Mouse (Mus musculus): ENCODE data around the gene Tex45. TPM values are rescaled to one million over a fixed set of nuclear protein-coding genes. Genes with fewer than 3 reads are reported as not detected.

Tex45 gene
- polyA plus RNA-seq, 1 experiment from 2014 or later, result not detected

- peak; percentile 97 for ATAC-seq
Measured at GRCm38 (mm10) chr8:3467006-3467885, 3.4 kb upstream of the Tex45 start, which contains the start of gene Pex11g. Gene Pex11g, minus strand, starts transcription at chr8:3467680.

GRCm38 (mm10) chr8:3467886-3468545, 2.6 kb upstream of the Tex45 start:
- no peaks in the 10 kb centered on the region for H3K27me3 ChIP-seq (replicated peaks; ENCODE audit: control insufficient read depth, insufficient read depth, low read length)
- peak overlapping the region; percentile 71 for H3K4me2 ChIP-seq (replicated peaks; ENCODE audit: low read depth)
- no peaks in the 10 kb centered on the region; the same call in 1 of the 2 replicates for H3K36me3 ChIP-seq (ENCODE audit: control insufficient read depth, insufficient read depth)
- no peak for TF ChIP-seq CTCF (IDR thresholded peaks at IDR 0.05; ENCODE audit: low read depth)
- H3K27ac ChIP-seq (ENCODE audit: low read depth, low read length), result peak overlapping the region; percentile 75
- no peaks in the 10 kb centered on the region for H3K9me3 ChIP-seq (ENCODE audit: control insufficient read depth)
- H3K4me3 ChIP-seq (ENCODE audit: low read depth, low read length), result peak overlapping the region; percentile 57
- WGBS, result 49% methylated on average over 9 of the region's 9 CpGs
- ATAC-seq, result no peak
- no peak overlapping the region for H3K9ac ChIP-seq (ENCODE audit: low read depth, low read length)
- H3K4me1 ChIP-seq (replicated peaks; ENCODE audit: control insufficient read depth, insufficient read depth, low read length), result peaks cover 4% of the 10 kb centered on the region; the same call in 1 of the 2 replicates

More at GRCm38 (mm10) chr8:3467006-3467885, 3.4 kb upstream of the Tex45 start, which contains the start of gene Pex11g:
- H3K27ac ChIP-seq (ENCODE audit: low read depth, low read length), result peak within 1 kb of the TSS; percentile 75
- H3K4me3 ChIP-seq (ENCODE audit: low read depth, low read length), result peak within 1 kb of the TSS; percentile 57
- 4% methylated on average over 32 of the region's 32 CpGs for WGBS
- no peak for TF ChIP-seq CTCF (IDR thresholded peaks at IDR 0.05; ENCODE audit: low read depth)
- no peaks in the 10 kb centered on the region; the same call in 1 of the 2 replicates for H3K36me3 ChIP-seq (ENCODE audit: control insufficient read depth, insufficient read depth)
- no peaks in the 10 kb centered on the region for H3K9me3 ChIP-seq (ENCODE audit: control insufficient read depth)
- no peaks in the 10 kb centered on the region for H3K27me3 ChIP-seq (replicated peaks; ENCODE audit: control insufficient read depth, insufficient read depth, low read length)
- H3K9ac ChIP-seq (ENCODE audit: low read depth, low read length), result peak within 1 kb of the TSS; percentile 50
- H3K4me2 ChIP-seq (replicated peaks; ENCODE audit: low read depth), result peak within 1 kb of the TSS; percentile 71
- peaks cover 4% of the 10 kb centered on the region; the same call in 1 of the 2 replicates for H3K4me1 ChIP-seq (replicated peaks; ENCODE audit: control insufficient read depth, insufficient read depth, low read length)

GRCm38 (mm10) chr8:3468838-3469237, 1.8 kb upstream of the Tex45 start:
- Histone ChIP-seq H3K27me3 (replicated peaks; ENCODE audit: control insufficient read depth, insufficient read depth, low read length) (no peaks in the 10 kb centered on the region), H3K36me3 (ENCODE audit: control insufficient read depth, insufficient read depth) (no peaks in the 10 kb centered on the region), H3K4me2 (replicated peaks; ENCODE audit: low read depth) (no peak overlapping the region), H3K4me1 (replicated peaks; ENCODE audit: control insufficient read depth, insufficient read depth, low read length) (peaks cover 4% of the 10 kb centered on the region; the same call in 1 of the 2 replicates), H3K9ac (ENCODE audit: low read depth, low read length) (no peak overlapping the region), H3K9me3 (ENCODE audit: control insufficient read depth) (no peaks in the 10 kb centered on the region), H3K27ac (ENCODE audit: low read depth, low read length) (no peak overlapping the region), H3K4me3 (ENCODE audit: low read depth, low read length) (no peak overlapping the region)
- 93% methylated on average over 1 of the region's 1 CpGs for WGBS
- TF ChIP-seq CTCF (IDR thresholded peaks at IDR 0.05; ENCODE audit: low read depth), result peak; percentile 41; the same call in 1 of the 2 replicates
- ATAC-seq, result no peak

- Histone ChIP-seq H3K9me3 (ENCODE audit: control insufficient read depth) (no peaks in the 10 kb centered on the region), H3K4me3 (ENCODE audit: low read depth, low read length) (peak overlapping the region; percentile 23), H3K27me3 (replicated peaks; ENCODE audit: control insufficient read depth, insufficient read depth, low read length) (peaks cover 6% of the 10 kb centered on the region; the same call in 1 of the 2 replicates), H3K9ac (ENCODE audit: low read depth, low read length) (peak overlapping the region; percentile 26; the same call in 1 of the 2 replicates), H3K4me2 (replicated peaks; ENCODE audit: low read depth) (peak overlapping the region; percentile 52), H3K36me3 (ENCODE audit: control insufficient read depth, insufficient read depth) (no peaks in the 10 kb centered on the region), H3K27ac (ENCODE audit: low read depth, low read length) (no peak overlapping the region), H3K4me1 (replicated peaks; ENCODE audit: control insufficient read depth, insufficient read depth, low read length) (no peaks in the 10 kb centered on the region)
- 21% methylated on average over 37 of the region's 37 CpGs for WGBS
- ATAC-seq, result peak; percentile 33; the same call in 1 of the 2 replicates
- no peak for TF ChIP-seq CTCF (IDR thresholded peaks at IDR 0.05; ENCODE audit: low read depth)
Measured at GRCm38 (mm10) chr8:3475715-3476429, 5.2 kb downstream of the Tex45 start.

- Histone ChIP-seq H3K4me1 (replicated peaks; ENCODE audit: control insufficient read depth, insufficient read depth, low read length) (no peaks in the 10 kb centered on the region), H3K9me3 (ENCODE audit: control insufficient read depth) (no peaks in the 10 kb centered on the region), H3K36me3 (ENCODE audit: control insufficient read depth, insufficient read depth) (no peaks in the 10 kb centered on the region), H3K4me3 (ENCODE audit: low read depth, low read length) (no peak overlapping the region), H3K9ac (ENCODE audit: low read depth, low read length) (no peak overlapping the region), H3K27ac (ENCODE audit: low read depth, low read length) (no peak overlapping the region), H3K27me3 (replicated peaks; ENCODE audit: control insufficient read depth, insufficient read depth, low read length) (peaks cover 6% of the 10 kb centered on the region; the same call in 1 of the 2 replicates), H3K4me2 (replicated peaks; ENCODE audit: low read depth) (no peak overlapping the region)
- no peak for ATAC-seq
- no peak for TF ChIP-seq CTCF (IDR thresholded peaks at IDR 0.05; ENCODE audit: low read depth)
- 64% methylated on average over 4 of the region's 4 CpGs for WGBS
Measured at GRCm38 (mm10) chr8:3480221-3480785, 9.6 kb downstream of the Tex45 start.

All from intestine, postnatal 0 days (tissue).